Mouse (Mus musculus) brain, embryonic 14.5 days (tissue): Measurements from ENCODE around the gene Tent5a.

Experiments used
- CTCF ChIP-seq: fragments of 200-500 bp; IDR thresholded peaks from 2 replicates; pipeline ENCODE4 v1.5.1; 2012; ENCODE audit warnings: inconsistent platforms, mild to moderate bottlenecking, moderate library complexity, borderline replicate concordance; ENCODE audit not compliant: insufficient read depth, insufficient read length; ENCODE audit errors: extremely low read depth
- POLR2A ChIP-seq: fragments of 200-500 bp; IDR thresholded peaks from 2 replicates; pipeline ENCODE4 v1.6.1; 2012; ENCODE audit warnings: mild to moderate bottlenecking, inconsistent platforms, borderline replicate concordance; ENCODE audit not compliant: poor library complexity, insufficient read depth, insufficient read length, severe bottlenecking; ENCODE audit errors: extremely low read depth

DNA sequence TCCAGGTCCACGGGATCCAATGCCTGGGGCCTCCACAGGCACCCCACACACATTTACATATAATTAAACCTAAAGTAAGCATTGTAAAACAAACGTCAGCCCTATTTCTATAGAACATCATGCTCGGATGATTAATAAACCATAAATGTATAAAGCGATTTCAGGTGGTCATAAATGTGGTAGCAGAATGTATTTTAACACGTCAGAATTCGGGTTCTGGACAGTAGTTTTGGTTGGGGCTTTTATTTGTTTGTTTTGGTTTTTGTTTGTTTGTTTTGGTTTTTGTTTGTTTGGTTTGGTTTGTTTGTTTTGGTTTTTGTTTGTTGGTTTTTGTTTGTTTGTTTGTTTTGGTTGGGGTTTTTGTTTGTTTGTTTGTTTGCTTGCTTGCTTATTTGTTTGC is 14.7 kb downstream of the Tent5a start, which contains the start of gene Gm11114:
- TF ChIP-seq CTCF (no peak), POLR2A (no peak)
